Mouse (Mus musculus) ovary, postnatal 36 days (tissue): Measurements from ENCODE around the gene Llgl2.

Experiments
- DNase-seq: peaks from one replicate; pipeline ENCODE4 v3.0.0; 2022; ENCODE audit warnings: low spot score, mixed read lengths

Gene Llgl2

GRCm38 (mm10) chr11:115823774-115824740, at the start of gene Llgl2:
Llgl2 (plus strand) TSS chr11:115824049.
- peak; percentile 90 for DNase-seq

GRCm38 (mm10) chr11:115774653-115775052, 49.2 kb upstream of the Llgl2 start:
- DNase-seq = no peak

- peak; percentile 68 for DNase-seq
Measured at GRCm38 (mm10) chr11:115775821-115776665, 47.8 kb upstream of the Llgl2 start.

- no peak for DNase-seq
Measured at GRCm38 (mm10) chr11:115776954-115777353, 46.9 kb upstream of the Llgl2 start.

- DNase-seq = no peak
Measured at GRCm38 (mm10) chr11:115777487-115778335, 46.1 kb upstream of the Llgl2 start.

- peak; percentile 82 for DNase-seq
Measured at GRCm38 (mm10) chr11:115779038-115779571, 44.7 kb upstream of the Llgl2 start.

- no peak for DNase-seq
Measured at GRCm38 (mm10) chr11:115780141-115781070, 43.4 kb upstream of the Llgl2 start.

- DNase-seq = no peak
Measured at GRCm38 (mm10) chr11:115786473-115786872, 37.4 kb upstream of the Llgl2 start.

- DNase-seq = no peak
Measured at GRCm38 (mm10) chr11:115789787-115790186, 34.1 kb upstream of the Llgl2 start.

GRCm38 (mm10) chr11:115791919-115792318, 31.9 kb upstream of the Llgl2 start:
- no peak for DNase-seq

GRCm38 (mm10) chr11:115792353-115792752, 31.5 kb upstream of the Llgl2 start:
- no peak for DNase-seq

- DNase-seq = no peak
Measured at GRCm38 (mm10) chr11:115796898-115797297, 27.0 kb upstream of the Llgl2 start.

GRCm38 (mm10) chr11:115797665-115798064, 26.2 kb upstream of the Llgl2 start:
- DNase-seq = no peak

- DNase-seq = no peak
Measured at GRCm38 (mm10) chr11:115800981-115801380, 22.9 kb upstream of the Llgl2 start.

GRCm38 (mm10) chr11:115803072-115803709, 20.7 kb upstream of the Llgl2 start:
- DNase-seq = no peak

- DNase-seq = no peak
Measured at GRCm38 (mm10) chr11:115805005-115805404, 18.8 kb upstream of the Llgl2 start.

- DNase-seq = no peak
Measured at GRCm38 (mm10) chr11:115806154-115806553, 17.7 kb upstream of the Llgl2 start.

GRCm38 (mm10) chr11:115807306-115807705, 16.5 kb upstream of the Llgl2 start:
- no peak for DNase-seq

GRCm38 (mm10) chr11:115807971-115808370, 15.9 kb upstream of the Llgl2 start:
- no peak for DNase-seq
